Mouse (Mus musculus) E14TG2a.4 (cell line): Measurements from ENCODE around the gene Ercc2.
A peak's percentile ranks its signal among the peaks of the same experiment; 100 is the strongest.

Source experiments
- CTCF ChIP-seq: conservative IDR thresholded peaks from 2 replicates; pipeline ENCODE4 v1.5.1; 2014; ENCODE audit warnings: low read length
- NANOG ChIP-seq: IDR thresholded peaks from 2 replicates; pipeline ENCODE4 v1.6.1; 2014; ENCODE audit warnings: borderline replicate concordance, low read length, mixed read lengths
- POU5F1 ChIP-seq: IDR thresholded peaks from 2 replicates; pipeline ENCODE4 v1.6.1; 2014; ENCODE audit warnings: low read length, borderline replicate concordance

- peak; percentile 93 for TF ChIP-seq CTCF
- no peak for TF ChIP-seq POU5F1
- TF ChIP-seq NANOG = no peak
Measured at GRCm38 (mm10) chr7:19443344-19443743, 61.5 kb downstream of the Ercc2 start.
